Mouse (Mus musculus): ENCODE results near the gene 1600002K03Rik. TPM values are rescaled to one million over a fixed set of nuclear protein-coding genes. Genes with fewer than 3 reads are reported as not detected.
A peak's percentile ranks its signal among the peaks of the same experiment; 100 is the strongest.

1600002K03Rik gene
- polyA plus RNA-seq, 2 experiments: 12.8 to 15.5 TPM

GRCm38 (mm10) chr10:80131316-80131951 is 41.3 kb upstream of the 1600002K03Rik start:
- Histone ChIP-seq H3K4me2 (replicated peaks; ENCODE audit: low read depth, low read length, severe bottlenecking) (peak overlapping the region; percentile 37), H3K9ac (ENCODE audit: low read depth, low read length, severe bottlenecking) (peak overlapping the region; percentile 26; the same call in 1 of the 2 replicates), H3K4me1 (ENCODE audit: control insufficient read depth, insufficient read depth, low read length) (peaks cover 10% of the 10 kb centered on the region; the same call in 1 of the 2 replicates), H3K27ac (replicated peaks; ENCODE audit: low read depth, low read length) (no peak overlapping the region), H3K9me3 (ENCODE audit: control insufficient read depth, low read length) (no peaks in the 10 kb centered on the region), H3K27me3 (ENCODE audit: control insufficient read depth, insufficient read depth, low read length) (peaks cover 9% of the 10 kb centered on the region), H3K36me3 (ENCODE audit: control insufficient read depth, insufficient read depth, low read length) (peaks cover 95% of the 10 kb centered on the region), H3K4me3 (replicated peaks; ENCODE audit: low read length) (peak overlapping the region; percentile 20)
- no peak for TF ChIP-seq POLR2A (IDR thresholded peaks at IDR 0.05; ENCODE audit: borderline replicate concordance, extremely low read depth, insufficient read depth, insufficient read length)
- DNase-seq (ENCODE audit: low spot score) (no peak), ATAC-seq (ENCODE audit: low FRiP score, low read depth) (peak; percentile 31; the same call in 1 of the 2 replicates)
- 15% methylated on average over 45 of the region's 55 CpGs for WGBS

GRCm38 (mm10) chr10:80131952-80132350 is 40.8 kb upstream of the 1600002K03Rik start:
- no peaks in the 10 kb centered on the region for H3K9me3 ChIP-seq (ENCODE audit: control insufficient read depth, low read length)
- H3K4me3 ChIP-seq (replicated peaks; ENCODE audit: low read length): peak overlapping the region; percentile 20
- no peak for ATAC-seq (ENCODE audit: low FRiP score, low read depth)
- H3K9ac ChIP-seq (ENCODE audit: low read depth, low read length, severe bottlenecking): peak overlapping the region; percentile 26; the same call in 1 of the 2 replicates
- H3K27me3 ChIP-seq (ENCODE audit: control insufficient read depth, insufficient read depth, low read length): peaks cover 14% of the 10 kb centered on the region
- no peak for TF ChIP-seq POLR2A (IDR thresholded peaks at IDR 0.05; ENCODE audit: borderline replicate concordance, extremely low read depth, insufficient read depth, insufficient read length)
- H3K27ac ChIP-seq (replicated peaks; ENCODE audit: low read depth, low read length): no peak overlapping the region
- 40% methylated on average over 27 of the region's 27 CpGs for WGBS
- peaks cover 15% of the 10 kb centered on the region for H3K4me1 ChIP-seq (ENCODE audit: control insufficient read depth, insufficient read depth, low read length)
- peak overlapping the region; percentile 37 for H3K4me2 ChIP-seq (replicated peaks; ENCODE audit: low read depth, low read length, severe bottlenecking)
- DNase-seq (ENCODE audit: low spot score): no peak
- peaks cover 90% of the 10 kb centered on the region for H3K36me3 ChIP-seq (ENCODE audit: control insufficient read depth, insufficient read depth, low read length)

- WGBS: 73% methylated on average over 8 of the region's 8 CpGs
- Histone ChIP-seq H3K36me3 (ENCODE audit: control insufficient read depth, insufficient read depth, low read length) (peaks cover 76% of the 10 kb centered on the region), H3K4me1 (ENCODE audit: control insufficient read depth, insufficient read depth, low read length) (peaks cover 28% of the 10 kb centered on the region), H3K9ac (ENCODE audit: low read depth, low read length, severe bottlenecking) (no peak overlapping the region), H3K27me3 (ENCODE audit: control insufficient read depth, insufficient read depth, low read length) (peaks cover 16% of the 10 kb centered on the region), H3K27ac (replicated peaks; ENCODE audit: low read depth, low read length) (no peak overlapping the region), H3K4me2 (replicated peaks; ENCODE audit: low read depth, low read length, severe bottlenecking) (no peak overlapping the region), H3K4me3 (replicated peaks; ENCODE audit: low read length) (no peak overlapping the region), H3K9me3 (ENCODE audit: control insufficient read depth, low read length) (no peaks in the 10 kb centered on the region)
- DNase-seq (ENCODE audit: low spot score): no peak
- TF ChIP-seq POLR2A (IDR thresholded peaks at IDR 0.05; ENCODE audit: borderline replicate concordance, extremely low read depth, insufficient read depth, insufficient read length): no peak
- ATAC-seq (ENCODE audit: low FRiP score, low read depth): no peak
Measured at GRCm38 (mm10) chr10:80133226-80133849, 39.4 kb upstream of the 1600002K03Rik start.

- Histone ChIP-seq H3K4me1 (ENCODE audit: control insufficient read depth, insufficient read depth, low read length) (peaks cover 31% of the 10 kb centered on the region), H3K9me3 (ENCODE audit: control insufficient read depth, low read length) (no peaks in the 10 kb centered on the region), H3K9ac (ENCODE audit: low read depth, low read length, severe bottlenecking) (no peak overlapping the region), H3K4me3 (replicated peaks; ENCODE audit: low read length) (no peak overlapping the region), H3K36me3 (ENCODE audit: control insufficient read depth, insufficient read depth, low read length) (peaks cover 65% of the 10 kb centered on the region), H3K27me3 (ENCODE audit: control insufficient read depth, insufficient read depth, low read length) (peaks cover 16% of the 10 kb centered on the region), H3K4me2 (replicated peaks; ENCODE audit: low read depth, low read length, severe bottlenecking) (no peak overlapping the region), H3K27ac (replicated peaks; ENCODE audit: low read depth, low read length) (no peak overlapping the region)
- no peak for TF ChIP-seq POLR2A (IDR thresholded peaks at IDR 0.05; ENCODE audit: borderline replicate concordance, extremely low read depth, insufficient read depth, insufficient read length)
- 83% methylated on average over 9 of the region's 9 CpGs for WGBS
- DNase-seq (ENCODE audit: low spot score): no peak
- ATAC-seq (ENCODE audit: low FRiP score, low read depth): no peak
Measured at GRCm38 (mm10) chr10:80134421-80134820, 38.3 kb upstream of the 1600002K03Rik start.

GRCm38 (mm10) chr10:80135161-80135560 is 37.6 kb upstream of the 1600002K03Rik start:
- DNase-seq (ENCODE audit: low spot score) (no peak), ATAC-seq (ENCODE audit: low FRiP score, low read depth) (no peak)
- 81% methylated on average over 10 of the region's 10 CpGs for WGBS
- Histone ChIP-seq H3K9ac (ENCODE audit: low read depth, low read length, severe bottlenecking) (no peak overlapping the region), H3K9me3 (ENCODE audit: control insufficient read depth, low read length) (no peaks in the 10 kb centered on the region), H3K36me3 (ENCODE audit: control insufficient read depth, insufficient read depth, low read length) (peaks cover 58% of the 10 kb centered on the region), H3K4me2 (replicated peaks; ENCODE audit: low read depth, low read length, severe bottlenecking) (no peak overlapping the region), H3K27me3 (ENCODE audit: control insufficient read depth, insufficient read depth, low read length) (peaks cover 16% of the 10 kb centered on the region), H3K4me1 (ENCODE audit: control insufficient read depth, insufficient read depth, low read length) (peaks cover 31% of the 10 kb centered on the region), H3K4me3 (replicated peaks; ENCODE audit: low read length) (no peak overlapping the region), H3K27ac (replicated peaks; ENCODE audit: low read depth, low read length) (no peak overlapping the region)
- TF ChIP-seq POLR2A (IDR thresholded peaks at IDR 0.05; ENCODE audit: borderline replicate concordance, extremely low read depth, insufficient read depth, insufficient read length): no peak
